Mouse (Mus musculus): ENCODE measurements around the gene Ltbp4.

Gene Ltbp4

DNA sequence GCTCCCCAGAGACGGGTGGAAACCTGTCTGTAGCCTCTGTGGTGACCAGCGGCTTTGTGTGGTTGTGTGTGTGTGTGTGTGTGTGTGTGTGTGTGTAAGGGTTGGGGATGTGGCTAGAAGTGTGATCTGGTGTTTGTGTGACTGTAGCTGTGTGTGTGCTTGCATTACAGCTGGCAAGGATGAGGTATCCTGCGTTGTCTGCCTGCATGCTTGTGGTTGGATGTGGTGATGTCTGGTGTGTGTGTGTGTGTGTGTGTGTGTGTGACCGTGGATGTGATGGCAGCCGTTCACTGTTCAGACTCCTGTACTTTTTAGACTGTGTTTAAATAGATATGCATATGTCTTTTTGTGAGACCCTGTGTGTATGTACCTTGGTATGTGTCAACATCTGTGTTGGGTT, 77.7 kb downstream of the Ltbp4 start:
- DNase-seq (ENCODE audit: extremely low read depth, low read depth): no peak

DNA sequence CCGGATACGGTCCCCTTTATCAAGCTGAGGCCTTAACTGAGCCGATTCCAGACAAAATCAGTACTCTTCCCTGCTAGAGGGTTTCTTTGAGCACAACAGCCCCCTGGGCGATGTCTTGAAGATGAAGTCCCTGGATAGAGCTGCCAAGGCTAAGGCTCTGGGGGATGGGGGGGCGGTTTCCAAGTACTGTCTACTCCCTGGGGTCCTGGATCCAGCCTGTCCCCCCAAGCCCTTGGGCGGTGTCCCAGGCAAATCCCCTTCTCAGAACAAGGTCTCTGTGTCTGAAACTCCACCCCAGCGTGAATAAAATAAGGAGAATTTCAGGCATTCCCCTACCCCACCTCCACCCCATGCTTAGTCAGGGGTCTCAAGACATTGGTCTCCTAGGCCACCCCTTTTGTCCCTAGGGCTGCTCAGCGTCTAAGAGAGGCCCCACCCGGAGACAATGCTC, 78.2 kb downstream of the Ltbp4 start:
- no peak for DNase-seq (ENCODE audit: extremely low read depth, low read depth)

DNA sequence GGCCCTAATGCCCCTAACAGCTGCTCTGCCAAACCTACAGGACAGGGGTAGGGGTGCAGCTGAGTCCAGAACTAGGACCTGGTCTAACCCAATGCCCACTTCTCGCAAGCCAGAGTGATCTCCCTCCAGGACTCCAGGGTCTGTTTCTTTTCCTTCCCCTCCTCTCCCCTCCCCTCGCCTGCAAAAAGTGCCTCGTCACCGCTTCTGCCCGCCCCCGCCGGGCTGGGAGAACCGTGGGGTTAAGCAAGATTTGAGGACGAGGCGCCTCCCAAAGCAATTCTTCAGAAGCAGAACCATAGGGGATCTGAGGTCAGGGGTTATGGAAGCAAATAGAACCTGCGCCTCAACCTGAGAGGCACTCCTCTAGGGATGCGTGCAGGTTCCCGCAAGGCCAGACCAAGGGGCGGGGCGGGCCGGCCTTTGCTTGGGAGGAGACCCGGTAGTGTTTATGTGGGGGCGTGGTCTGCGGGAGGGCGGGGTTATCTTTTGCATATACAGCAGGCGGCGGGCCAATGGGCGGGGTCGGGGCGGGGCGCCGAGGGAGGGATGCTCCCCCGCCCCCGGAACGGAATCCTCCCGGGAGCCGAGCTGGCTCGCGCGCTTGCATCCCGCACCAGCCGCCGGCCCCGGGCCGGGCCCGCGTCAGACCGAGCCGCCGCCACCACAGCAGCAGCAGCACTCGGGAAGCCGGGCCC, 79.1 kb downstream of the Ltbp4 start, which contains the start of gene Numbl:
TSS of gene Numbl (plus strand) at position 229 of the 695 bp plus-strand sequence.
- DNase-seq (ENCODE audit: extremely low read depth, low read depth): peak; percentile 68

- DNase-seq (ENCODE audit: extremely low read depth, low read depth): no peak
Observed at GRCm38 (mm10) chr7:27257852-27258204, 79.7 kb downstream of the Ltbp4 start.

DNA sequence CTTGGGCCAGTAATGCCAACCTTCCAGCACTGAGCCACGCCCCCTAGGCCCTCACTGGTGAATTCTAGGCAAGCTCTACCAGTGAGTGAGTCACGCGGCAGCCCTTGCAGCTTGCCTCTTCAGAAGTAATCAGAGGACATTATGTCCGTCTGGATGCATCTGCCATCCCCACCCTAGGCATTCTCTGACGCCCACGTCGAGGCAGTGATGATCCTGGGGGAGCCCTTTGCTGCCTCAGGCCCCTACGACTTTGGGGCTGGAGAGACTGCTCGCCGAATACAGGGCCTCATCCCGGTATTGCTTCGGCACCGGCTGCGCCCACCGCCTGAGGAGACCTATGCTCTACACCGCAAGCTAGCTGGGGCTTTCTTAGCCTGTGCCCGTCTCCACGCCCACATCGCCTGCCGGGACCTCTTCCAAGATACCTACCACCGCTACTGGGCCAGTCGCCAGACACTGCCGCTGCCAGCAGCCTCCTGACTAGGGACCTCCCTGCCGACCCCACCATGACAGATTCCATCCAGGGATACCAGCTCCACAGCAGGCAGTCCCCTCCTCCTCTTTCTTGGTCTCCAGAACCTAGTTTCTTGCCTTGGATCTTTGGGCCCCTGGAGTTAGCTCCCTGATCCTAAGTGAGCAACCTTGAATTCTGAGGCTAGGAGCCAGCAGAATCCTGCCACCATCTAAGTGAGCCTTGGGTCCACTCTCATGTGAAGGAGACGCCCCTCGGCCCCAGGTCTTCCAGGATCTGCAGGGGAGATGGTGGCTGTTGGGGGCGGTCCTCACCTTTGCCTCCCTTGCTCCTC, 80.2 kb downstream of the Ltbp4 start:
- DNase-seq (ENCODE audit: extremely low read depth, low read depth): peak; percentile 53

DNA sequence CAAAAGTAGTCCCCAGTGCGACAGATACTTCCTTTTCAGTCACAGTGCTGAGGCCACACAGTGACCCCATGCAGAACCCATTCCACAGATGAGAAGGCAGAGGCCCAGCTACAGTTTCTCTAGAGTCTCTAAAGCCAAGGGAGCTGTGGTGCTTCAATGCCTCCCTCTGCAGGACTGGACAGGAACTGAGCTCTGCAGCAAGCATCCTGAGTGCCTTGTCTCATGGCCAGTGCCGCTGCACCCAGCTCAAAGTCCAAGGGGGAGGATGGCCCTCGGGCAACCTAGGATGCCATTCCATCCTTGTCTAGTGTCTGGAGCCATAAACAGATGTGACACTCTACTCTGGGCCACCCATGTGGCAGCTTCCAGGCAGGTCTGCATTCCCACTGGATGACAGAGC, 81.8 kb downstream of the Ltbp4 start:
- DNase-seq (ENCODE audit: extremely low read depth, low read depth): no peak

Measured in MEL-GATA-1-ER (cell line).